ENCODE assay signal across 25 mouse cellular contexts in the genomic region with DNA sequence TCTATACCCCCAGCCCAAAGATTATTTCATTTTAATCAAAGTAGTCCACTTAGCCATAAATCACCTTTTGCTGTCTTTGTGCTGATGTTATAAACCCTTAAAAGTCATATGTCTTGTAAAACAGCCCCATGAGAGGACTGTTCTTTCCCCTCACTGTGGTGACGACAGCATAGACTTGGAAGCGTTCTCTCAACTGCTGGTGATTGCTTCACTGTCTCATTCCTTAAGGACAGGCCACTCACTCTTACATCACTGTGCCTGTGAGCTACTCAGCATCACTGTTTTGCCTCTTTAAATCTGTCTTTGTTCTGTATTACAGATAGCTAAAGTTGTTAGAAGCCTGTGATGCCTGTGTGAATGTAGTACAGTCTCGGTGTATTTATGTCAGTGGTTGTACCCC. TPM values are rescaled to one million over a fixed set of nuclear protein-coding genes. Genes with fewer than 3 reads are reported as not detected.
DNase-seq lines count a peak whose midpoint lies in the region; ATAC-seq and TF ChIP-seq lines count a peak whose summit lies in the region.
"Had no signal": no experiment of that assay in that cellular context is flagged by ENCODE, and none has a peak within 500 bp of the region (broad histone marks: within the 10 kb centered on the region; RNA-seq: fewer than 3 reads in every experiment).

No protein-coding gene starts in this region.

- peak; percentile 32 for DNase-seq in gastrocnemius, adult 18-20 months (ENCODE audit: low spot score)
- DNase-seq in gastrocnemius, postnatal 10 days = no peak
- DNase-seq in heart, postnatal 10 days = peak; percentile 15
- no peak for DNase-seq in heart, postnatal 4 days
- no peak for DNase-seq in midbrain, postnatal 0 days (ENCODE audit: low spot score)
- no peak for DNase-seq in kidney, postnatal 14 days
- DNase-seq: cerebellum, adult 9-10 months; gastrocnemius, postnatal 14 days; kidney, adult 9 months; kidney, postnatal 25 days; lung, embryonic 14.5 days had no signal

- intact Hi-C loops in heart, postnatal 10 days (cut with DNase I) = no loop called here

- no peak overlapping the region for H3K4me2 ChIP-seq in midbrain, embryonic 13.5 days (replicated peaks)
- H3K4me2 ChIP-seq in midbrain, postnatal 0 days (ENCODE audit: low read depth, low read length, poor library complexity, severe bottlenecking) = no peak overlapping the region
- H3K4me2 ChIP-seq: embryonic facial prominence, embryonic 15.5 days; forebrain, embryonic 15.5 days; heart, embryonic 13.5 days; limb, embryonic 13.5 days; liver, embryonic 12.5 days; lung, embryonic 14.5 days; midbrain, embryonic 12.5 days had no signal

- H3K4me1 ChIP-seq in midbrain, embryonic 13.5 days (replicated peaks) = peaks cover 21% of the 10 kb centered on the region
- no peaks in the 10 kb centered on the region for H3K4me1 ChIP-seq in midbrain, postnatal 0 days (ENCODE audit: insufficient read depth, low read length)
- H3K4me1 ChIP-seq: limb, embryonic 13.5 days; liver, embryonic 12.5 days had no signal

- H3K27me3 ChIP-seq in midbrain, embryonic 13.5 days = no peaks in the 10 kb centered on the region
- no peaks in the 10 kb centered on the region for H3K27me3 ChIP-seq in midbrain, postnatal 0 days (ENCODE audit: insufficient read depth, low read length)
- H3K27me3 ChIP-seq: embryonic facial prominence, embryonic 15.5 days; forebrain, embryonic 15.5 days; heart, embryonic 13.5 days; limb, embryonic 13.5 days; liver, embryonic 12.5 days; midbrain, embryonic 12.5 days had no signal

- ATAC-seq in midbrain, embryonic 13.5 days = no peak
- no peak for ATAC-seq in midbrain, postnatal 0 days (ENCODE audit: low FRiP score)
- ATAC-seq: activated CD4-positive, CD25-positive, alpha-beta regulatory T cell, adult 4 months; forebrain, embryonic 15.5 days; hindbrain, postnatal 0 days; intestine, embryonic 16.5 days; liver, embryonic 12.5 days had no signal

- H3K4me3 ChIP-seq in midbrain, embryonic 13.5 days (replicated peaks) = no peak overlapping the region
- no peak overlapping the region for H3K4me3 ChIP-seq in midbrain, postnatal 0 days (ENCODE audit: low read depth, low read length)
- H3K4me3 ChIP-seq: embryonic facial prominence, embryonic 15.5 days; forebrain, embryonic 15.5 days; heart, embryonic 13.5 days; limb, embryonic 13.5 days; liver, embryonic 12.5 days; midbrain, embryonic 12.5 days had no signal

- peak overlapping the region; percentile 19; the same call in 1 of the 2 replicates for H3K27ac ChIP-seq in midbrain, embryonic 13.5 days
- H3K27ac ChIP-seq in midbrain, postnatal 0 days (ENCODE audit: low read depth, low read length) = no peak overlapping the region
- H3K27ac ChIP-seq: embryonic facial prominence, embryonic 15.5 days; forebrain, embryonic 15.5 days; heart, embryonic 13.5 days; hindbrain, postnatal 0 days; limb, embryonic 13.5 days; liver, embryonic 12.5 days; midbrain, embryonic 12.5 days; stomach, postnatal 0 days had no signal

- H3K36me3 ChIP-seq in midbrain, embryonic 13.5 days = peaks cover 25% of the 10 kb centered on the region
- H3K36me3 ChIP-seq in midbrain, postnatal 0 days (ENCODE audit: insufficient read depth, low read length) = peaks cover 7% of the 10 kb centered on the region; the same call in 1 of the 2 replicates

- no peak for TF ChIP-seq CTCF in midbrain, postnatal 0 days (IDR thresholded peaks at IDR 0.05)

- 92% methylated on average over 3 of the region's 3 CpGs for WGBS in midbrain, embryonic 13.5 days
- 84% methylated on average over 3 of the region's 3 CpGs for WGBS in midbrain, postnatal 0 days

- no peak overlapping the region for H3K9ac ChIP-seq in midbrain, embryonic 13.5 days (replicated peaks)
- no peak overlapping the region for H3K9ac ChIP-seq in midbrain, postnatal 0 days (replicated peaks; ENCODE audit: low read length, poor library complexity, severe bottlenecking)
- H3K9ac ChIP-seq: embryonic facial prominence, embryonic 15.5 days; forebrain, embryonic 15.5 days; heart, embryonic 13.5 days; limb, embryonic 13.5 days; liver, embryonic 12.5 days; lung, embryonic 14.5 days; midbrain, embryonic 12.5 days had no signal

- H3K9me3 ChIP-seq in midbrain, embryonic 13.5 days = 0 out of 2 replicates have a peak, but pooled peaks cover 3% of the 10 kb centered on the region
- H3K9me3 ChIP-seq in midbrain, postnatal 0 days (ENCODE audit: low read length) = no peaks in the 10 kb centered on the region
- H3K9me3 ChIP-seq: embryonic facial prominence, embryonic 15.5 days; forebrain, embryonic 15.5 days; liver, embryonic 12.5 days; midbrain, embryonic 12.5 days had no signal

RNA-seq across cellular contexts. Expression of a gene that starts 55.7 kb away (rescaled TPM):
- total RNA-seq in gastrocnemius, adult 18-20 months (2021) = under 1 TPM; 0.09 to 0.17 TPM
- under 1 TPM; 0.27 to 0.35 TPM for total RNA-seq in gastrocnemius, postnatal 10 days (2021)
- total RNA-seq in heart, postnatal 10 days (2021) = under 1 TPM; 0.72 to 0.74 TPM
- total RNA-seq in heart, postnatal 4 days (2021) = 1 to 10 TPM in 1 of 2 experiments, under 1 TPM in 1; 0.92 to 1.3 TPM
- polyA plus RNA-seq in midbrain, embryonic 13.5 days (2015; fragmentation: Nextera tagmentation; extraction: Ambion mirVana) = 0.50 and 0.63 TPM in 2 replicates
- 0.71 and 0.94 TPM in 2 replicates for total RNA-seq in midbrain, postnatal 0 days (2014; rRNA removed)
- polyA plus RNA-seq in midbrain, postnatal 0 days (2015; fragmentation: Nextera tagmentation; extraction: Ambion mirVana) = 1.1 and 1.3 TPM in 2 replicates
- total RNA-seq: common myeloid progenitor, adult 5-6 weeks; megakaryocyte, adult 5-6 weeks; MEL had no signal

Comparison
In these comparisons a context has a peak if more than half of its experiments do, and no peak if none do; other contexts are left out.
1. DNase-seq: peak in gastrocnemius, adult 18-20 months (single experiment) and heart, postnatal 10 days (2 of 2); none in gastrocnemius, postnatal 10 days (single experiment), heart, postnatal 4 days (single experiment), midbrain, postnatal 0 days (single experiment) and kidney, postnatal 14 days (single experiment).